Mouse (Mus musculus) brain, embryonic 14.5 days (tissue): ENCODE measurements around the gene Ptpn18. TPM values are rescaled to one million over a fixed set of nuclear protein-coding genes. Genes with fewer than 3 reads are reported as not detected.
A peak's percentile ranks its signal among the peaks of the same experiment; 100 is the strongest.

ENCODE experiments used
- DNase-seq: peaks from one replicate; pipeline ENCODE4 v3.0.0-alpha.2; 2011; ENCODE audit warnings: low read depth
- CTCF ChIP-seq: fragments of 200-500 bp; IDR thresholded peaks from 2 replicates; pipeline ENCODE4 v1.5.1; 2012; ENCODE audit warnings: inconsistent platforms, mild to moderate bottlenecking, moderate library complexity, borderline replicate concordance; ENCODE audit not compliant: insufficient read depth, insufficient read length; ENCODE audit errors: extremely low read depth
- POLR2A ChIP-seq: fragments of 200-500 bp; IDR thresholded peaks from 2 replicates; pipeline ENCODE4 v1.6.1; 2012; ENCODE audit warnings: mild to moderate bottlenecking, inconsistent platforms, borderline replicate concordance; ENCODE audit not compliant: poor library complexity, insufficient read depth, insufficient read length, severe bottlenecking; ENCODE audit errors: extremely low read depth
- polyA plus RNA-seq: library from polyadenylated mRNA; depleted of rRNA; stranded (reverse); fragments of >200 nt; gene quantifications from 2 replicates; pipeline ENCODE4 v1.2.3, GENCODE M21; 2012; rRNA removed

Ptpn18 gene
- polyA plus RNA-seq, 1 experiment: 12.3 TPM

DNA sequence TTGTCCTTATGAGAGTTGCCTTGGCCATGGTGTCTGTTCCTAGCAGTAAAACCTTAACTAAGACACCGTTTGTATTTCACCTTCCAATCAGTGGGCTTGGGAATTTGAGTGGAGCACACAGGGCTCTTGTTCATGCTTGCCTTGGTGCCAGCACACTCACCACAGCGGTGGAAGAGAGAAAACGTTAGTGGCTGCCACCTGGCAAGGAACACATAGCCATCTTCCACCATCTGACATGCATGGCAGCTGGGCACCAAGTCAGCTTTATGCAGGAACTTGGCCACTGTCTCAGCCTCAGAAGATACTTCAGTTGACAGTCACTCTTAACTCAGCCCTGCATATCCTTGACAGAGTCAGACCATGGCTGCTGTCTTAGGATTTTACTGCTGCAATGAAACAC, 64.1 kb downstream of the Ptpn18 start:
- no peak for TF ChIP-seq CTCF
- no peak for TF ChIP-seq POLR2A
- peak; percentile 15 for DNase-seq

Other genes starting within 250 kb of the Ptpn18 start
- 50.3 and 59.4 TPM in 2 replicates for gene Ccdc115, start 20.1 kb upstream of the Ptpn18 start, polyA plus RNA-seq
- gene Imp4, start 19.9 kb upstream of the Ptpn18 start, polyA plus RNA-seq: 32.4 and 34.6 TPM in 2 replicates
- not detected in 2 replicates for gene Prss39, start 38.6 kb downstream of the Ptpn18 start, polyA plus RNA-seq
- 0.08 and 0.09 TPM in 2 replicates for gene Cfc1, start 75.9 kb downstream of the Ptpn18 start, polyA plus RNA-seq
- not detected in 2 replicates for gene Prss40, start 101.2 kb downstream of the Ptpn18 start, polyA plus RNA-seq
- gene Amer3, start 119.9 kb downstream of the Ptpn18 start, polyA plus RNA-seq: 19.4 and 30.0 TPM in 2 replicates